Mouse (Mus musculus) brain, embryonic 14.5 days (tissue): ENCODE data around the gene Slc2a6.

Source experiments
- CTCF ChIP-seq: fragments of 200-500 bp; IDR thresholded peaks from 2 replicates; pipeline ENCODE4 v1.5.1; 2012; ENCODE audit warnings: inconsistent platforms, mild to moderate bottlenecking, moderate library complexity, borderline replicate concordance; ENCODE audit not compliant: insufficient read depth, insufficient read length; ENCODE audit errors: extremely low read depth
- POLR2A ChIP-seq: fragments of 200-500 bp; IDR thresholded peaks from 2 replicates; pipeline ENCODE4 v1.6.1; 2012; ENCODE audit warnings: mild to moderate bottlenecking, inconsistent platforms, borderline replicate concordance; ENCODE audit not compliant: poor library complexity, insufficient read depth, insufficient read length, severe bottlenecking; ENCODE audit errors: extremely low read depth

- TF ChIP-seq POLR2A (peak; percentile 98), CTCF (no peak)
Observed at GRCm38 (mm10) chr2:27009714-27010244, 18.0 kb downstream of the Slc2a6 start, which contains the start of gene Cacfd1.
